Mouse (Mus musculus): ENCODE results near the gene Lrig3.

Lrig3 gene

DNA sequence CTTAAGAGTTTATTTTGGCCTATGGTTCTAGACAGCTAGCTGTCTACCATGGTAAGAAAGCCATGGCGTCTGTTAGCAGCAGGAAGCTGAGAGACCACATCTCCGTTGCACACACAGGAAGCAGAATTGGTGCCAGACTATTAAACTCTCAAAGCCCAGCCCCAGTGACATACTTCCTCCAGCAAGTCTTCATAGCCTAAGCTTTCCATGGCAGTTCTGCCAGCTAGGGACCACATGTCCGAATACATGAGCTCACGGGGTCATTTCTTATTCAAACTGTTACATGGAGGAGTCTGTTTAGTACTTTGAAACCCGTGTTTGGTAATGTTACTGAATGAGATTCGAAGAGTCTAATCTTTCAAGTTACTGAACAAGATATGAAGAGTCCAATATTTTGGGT lies 33.6 kb downstream of the Lrig3 start:
- DNase-seq (ENCODE audit: extremely low read depth, low read depth, low spot score), result no peak

DNA sequence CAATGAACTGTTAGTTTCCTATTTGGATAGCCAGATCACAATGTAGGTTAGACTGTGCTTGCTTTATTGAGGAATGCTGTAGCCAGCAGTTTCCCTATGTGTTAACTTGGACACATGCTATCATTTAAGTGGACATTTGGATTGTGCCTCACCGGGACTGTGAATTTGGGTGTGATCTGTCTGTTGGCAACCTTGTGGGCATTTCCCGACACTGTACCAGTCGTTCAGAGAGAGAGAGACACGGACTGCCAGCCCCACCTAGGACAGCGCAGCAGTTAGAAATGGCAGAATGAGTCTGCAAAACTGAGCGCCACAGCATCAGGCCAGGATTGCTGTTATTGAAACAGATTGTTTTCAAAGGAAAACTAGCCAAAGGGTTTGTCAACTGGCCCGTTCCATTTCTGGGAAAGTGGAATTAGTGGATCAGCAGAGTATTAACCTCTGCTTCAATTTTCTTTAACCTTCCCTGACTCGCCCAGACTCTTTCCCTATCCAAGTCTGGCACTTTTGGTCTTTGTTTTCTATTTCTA lies 35.0 kb downstream of the Lrig3 start:
- no peak for DNase-seq (ENCODE audit: extremely low read depth, low read depth, low spot score)

DNA sequence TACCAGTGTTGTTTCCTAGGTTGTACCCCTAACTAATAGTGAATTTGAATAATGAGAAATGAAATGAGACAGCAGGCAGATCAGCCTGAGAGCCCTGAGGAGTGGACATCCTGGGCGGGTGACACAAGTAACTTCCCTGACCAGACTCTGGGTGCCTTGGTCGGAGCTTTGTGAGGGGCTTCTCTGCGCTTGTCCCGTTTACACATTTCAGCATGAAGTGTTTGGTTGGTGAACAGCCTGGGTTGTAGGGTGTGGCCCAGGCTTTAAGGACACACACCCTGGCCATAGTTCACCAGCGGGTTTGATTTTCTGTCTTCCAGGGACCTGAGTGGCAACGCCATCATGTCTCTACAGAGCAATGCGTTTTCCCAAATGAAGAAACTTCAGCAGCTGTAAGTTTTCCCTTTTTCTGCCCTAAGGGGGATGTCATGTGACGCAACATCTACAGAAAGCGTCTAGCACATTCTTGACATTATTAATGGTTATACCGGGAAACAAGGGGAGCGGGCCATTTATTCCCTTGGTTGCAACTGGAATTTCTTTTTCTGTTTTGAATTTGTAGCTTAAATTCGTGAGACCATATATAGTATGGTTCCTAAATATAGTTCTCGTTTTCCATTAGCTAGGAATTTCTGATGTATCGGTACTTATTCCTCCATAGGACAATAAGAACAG lies 36.2 kb downstream of the Lrig3 start:
- no peak for DNase-seq (ENCODE audit: extremely low read depth, low read depth, low spot score)

DNA sequence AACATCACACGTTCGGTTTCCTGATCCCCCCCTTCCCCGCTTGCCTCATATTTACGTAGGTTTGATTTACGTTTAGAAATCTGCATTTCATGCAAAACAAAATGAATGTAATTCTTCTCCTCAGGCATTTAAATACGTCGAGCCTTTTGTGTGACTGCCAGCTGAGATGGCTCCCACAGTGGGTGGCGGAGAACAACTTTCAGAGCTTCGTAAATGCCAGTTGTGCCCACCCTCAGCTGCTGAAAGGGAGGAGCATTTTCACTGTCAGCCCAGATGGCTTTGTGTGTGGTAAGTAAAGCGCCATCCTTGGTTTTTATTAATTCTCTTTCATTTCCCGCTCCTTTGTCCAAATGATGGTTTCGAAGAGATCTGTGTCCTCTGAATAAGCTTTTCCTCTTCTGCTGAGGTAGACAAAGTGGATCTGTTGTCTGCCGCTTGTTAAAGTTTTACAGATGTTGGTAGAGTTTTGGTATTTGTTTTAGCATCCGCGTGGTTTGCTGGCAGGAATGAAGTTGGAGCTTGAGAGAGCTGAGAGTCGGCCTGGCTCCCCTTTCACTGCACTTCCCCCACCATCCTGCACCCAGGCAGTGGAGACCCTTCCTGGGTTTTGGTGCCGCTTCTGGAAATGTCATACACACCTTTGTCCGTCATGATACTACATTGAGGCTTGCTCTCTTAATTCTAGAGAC lies 37.0 kb downstream of the Lrig3 start:
- no peak for DNase-seq (ENCODE audit: extremely low read depth, low read depth, low spot score)

DNA sequence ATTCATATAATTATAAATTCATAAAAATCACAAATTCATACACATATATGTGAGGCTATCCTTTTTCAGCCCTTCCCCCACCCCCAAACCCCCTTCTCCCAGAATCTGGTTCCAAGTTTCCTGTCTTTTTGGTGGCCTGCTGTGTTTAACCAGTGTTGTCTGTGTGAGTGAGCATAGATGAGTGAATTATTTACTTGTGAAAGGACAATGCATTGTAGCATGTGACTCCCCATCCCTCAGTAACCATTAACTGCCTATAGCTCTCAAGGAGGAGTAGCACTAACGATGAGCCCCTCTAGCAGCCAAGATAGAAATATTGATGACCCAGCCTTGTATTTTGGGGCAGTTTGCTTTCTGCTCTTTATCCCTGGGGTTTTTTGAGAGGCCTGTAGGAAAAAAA lies 37.9 kb downstream of the Lrig3 start:
- no peak for DNase-seq (ENCODE audit: extremely low read depth, low read depth, low spot score)

DNA sequence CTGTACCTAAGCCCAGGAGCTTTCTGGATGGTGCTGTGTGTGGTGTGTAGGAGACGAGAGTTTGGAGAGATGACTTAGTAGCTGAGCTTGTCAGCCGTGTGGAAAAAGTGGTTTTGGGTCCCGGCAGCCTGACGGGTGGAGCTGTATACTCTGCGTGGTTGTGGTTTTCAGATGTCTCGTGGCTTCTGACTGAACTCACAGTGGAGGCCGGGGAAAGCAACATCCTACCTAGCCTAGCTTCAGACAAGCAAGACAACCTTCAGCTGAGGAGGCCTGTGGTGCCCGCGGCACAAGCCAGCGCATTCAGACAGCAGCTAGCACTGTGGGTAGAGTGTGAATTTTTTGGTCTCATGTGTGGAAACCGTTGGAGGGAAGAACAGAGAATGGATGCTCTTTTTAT lies 47.7 kb downstream of the Lrig3 start:
- DNase-seq (ENCODE audit: extremely low read depth, low read depth, low spot score), result no peak

DNA sequence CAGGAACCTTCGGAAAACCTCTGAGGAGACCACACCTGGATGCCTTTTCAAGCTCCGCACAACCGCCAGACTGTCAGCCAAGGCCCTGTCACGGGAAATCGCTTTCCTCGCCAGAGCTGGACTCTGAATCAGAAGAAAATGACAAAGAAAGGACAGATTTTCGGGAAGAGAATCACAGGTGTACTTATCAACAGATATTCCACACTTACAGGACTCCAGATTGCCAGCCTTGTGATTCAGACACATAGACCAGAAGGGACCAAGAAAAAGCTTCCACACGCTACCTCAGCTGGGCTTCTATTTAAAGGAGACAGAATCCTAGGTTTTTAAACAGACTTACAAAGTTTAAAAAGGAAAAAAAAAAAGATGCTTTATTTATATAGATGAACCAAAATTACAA lies 48.7 kb downstream of the Lrig3 start:
- DNase-seq (ENCODE audit: extremely low read depth, low read depth, low spot score), result no peak

DNA sequence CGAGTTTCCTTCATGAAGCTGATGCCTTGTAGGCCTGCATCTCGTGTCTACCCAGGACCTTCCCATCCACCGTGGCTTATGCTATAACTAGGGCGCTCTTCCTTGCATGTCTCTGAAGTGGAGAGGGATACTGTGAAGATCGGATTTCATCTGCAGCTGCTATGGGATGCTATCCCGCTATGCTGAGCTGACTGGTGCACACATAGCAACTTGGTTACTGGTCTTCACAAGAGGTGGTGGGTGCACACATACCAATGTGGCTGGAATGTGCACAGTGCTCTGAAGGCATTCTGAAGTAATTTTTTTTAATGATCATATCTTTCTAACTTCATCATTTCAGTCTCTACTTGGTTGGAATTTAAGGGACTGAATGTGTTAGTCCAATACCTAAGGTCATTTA lies 49.7 kb downstream of the Lrig3 start:
- DNase-seq (ENCODE audit: extremely low read depth, low read depth, low spot score), result no peak

DNA sequence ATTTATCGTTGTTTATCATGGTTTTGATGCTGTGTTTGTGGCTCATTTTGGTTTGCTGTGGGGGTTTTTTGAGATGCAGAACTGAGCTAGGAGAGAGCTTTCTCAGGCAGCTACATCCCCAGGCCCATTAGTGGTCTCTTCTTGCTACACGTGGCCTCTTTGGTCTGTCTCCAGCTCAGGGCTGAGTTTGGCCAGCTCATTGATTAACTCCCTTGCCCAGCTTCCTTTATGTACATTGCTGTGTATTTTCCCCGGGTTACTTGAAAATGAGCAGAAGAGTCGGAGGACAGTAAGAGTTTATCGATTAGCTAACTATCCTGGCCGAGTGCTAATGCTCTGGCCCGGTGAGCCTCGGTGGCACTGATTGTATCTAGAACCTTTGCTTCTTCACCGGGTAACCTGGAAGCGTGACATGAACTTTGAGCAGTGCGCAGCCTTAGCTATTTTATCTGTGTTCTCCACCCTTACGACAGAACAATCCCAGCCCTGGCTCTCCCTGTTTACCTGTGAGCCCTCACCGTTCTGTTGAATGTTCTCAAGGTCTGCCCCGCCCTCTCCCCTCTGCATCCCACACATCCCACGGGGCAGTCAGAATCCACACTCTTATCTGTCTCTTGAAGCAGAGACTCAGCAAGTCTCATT lies 53.5 kb downstream of the Lrig3 start:
- DNase-seq (ENCODE audit: extremely low read depth, low read depth, low spot score), result no peak

DNA sequence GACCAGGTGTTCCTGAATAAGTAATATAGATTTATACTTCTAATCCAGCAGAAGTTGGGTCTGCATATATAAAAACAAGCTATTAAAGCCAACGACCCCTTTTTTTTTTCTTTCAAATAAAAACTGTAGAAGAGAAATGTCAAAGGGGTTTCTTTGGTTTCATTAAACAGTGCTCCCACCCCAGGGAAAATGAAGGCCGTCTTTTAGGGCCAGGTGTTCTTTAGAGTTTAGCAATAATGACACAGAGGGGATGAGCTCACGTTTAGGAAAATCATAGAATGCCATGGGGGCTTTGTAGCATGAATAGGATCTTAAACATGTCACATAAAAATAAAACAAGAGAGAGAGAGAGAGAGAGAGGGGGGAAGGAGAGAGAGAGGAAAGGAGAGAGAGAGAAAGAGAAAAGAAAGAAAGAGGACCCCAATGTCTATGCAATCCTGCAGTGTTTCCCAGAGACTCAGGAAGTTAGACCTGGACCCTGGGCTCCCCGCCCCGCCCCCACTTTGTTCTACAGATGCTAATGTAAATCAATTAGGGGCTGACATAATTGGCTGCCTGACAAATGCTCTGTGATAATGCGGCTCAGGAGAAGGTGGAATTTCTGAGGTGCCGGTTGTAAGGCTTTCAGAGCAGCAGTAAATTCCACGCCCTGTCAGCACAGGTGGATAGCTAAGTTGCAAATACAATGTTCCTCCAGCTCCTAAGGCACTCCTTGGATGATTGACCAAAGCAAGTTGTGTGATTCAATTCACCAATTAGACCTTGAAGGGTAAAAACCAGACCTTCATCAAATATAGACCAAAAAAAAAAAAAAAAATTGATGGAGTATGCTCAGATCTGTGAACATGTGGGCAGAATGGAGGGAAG lies 62.8 kb downstream of the Lrig3 start:
- DNase-seq (ENCODE audit: extremely low read depth, low read depth, low spot score), result no peak

DNA sequence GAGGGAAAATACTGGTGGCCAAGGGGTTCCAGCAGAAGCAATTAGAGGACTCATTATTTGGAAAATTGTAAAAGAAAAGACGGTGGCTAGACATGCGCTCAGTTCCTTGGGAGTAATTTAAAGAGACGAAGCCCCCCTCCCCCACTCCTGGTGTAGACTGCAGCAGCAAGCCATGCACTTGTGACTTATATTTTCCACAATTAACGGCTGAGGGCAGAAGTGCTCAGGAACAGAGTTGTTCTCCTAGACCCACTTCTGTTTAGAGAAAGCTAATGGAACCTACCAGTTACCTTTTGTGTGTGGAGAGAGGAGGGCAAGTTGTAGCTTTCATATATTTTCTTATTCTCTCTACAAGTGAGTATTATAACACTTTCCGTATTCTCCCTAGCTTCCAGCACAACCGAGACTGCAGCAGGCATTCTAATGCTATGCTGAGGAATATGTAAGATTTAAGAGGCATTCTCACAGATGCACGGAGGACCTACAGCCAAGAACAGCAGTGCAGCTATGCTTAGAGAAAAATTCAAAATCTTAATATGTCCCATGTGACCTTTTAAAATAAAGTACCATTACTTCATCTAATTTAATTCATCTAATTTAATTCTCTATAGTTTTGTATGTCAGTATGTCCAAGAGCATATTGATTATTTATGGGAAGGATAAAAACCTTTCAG lies 63.6 kb downstream of the Lrig3 start:
- no peak for DNase-seq (ENCODE audit: extremely low read depth, low read depth, low spot score)

DNA sequence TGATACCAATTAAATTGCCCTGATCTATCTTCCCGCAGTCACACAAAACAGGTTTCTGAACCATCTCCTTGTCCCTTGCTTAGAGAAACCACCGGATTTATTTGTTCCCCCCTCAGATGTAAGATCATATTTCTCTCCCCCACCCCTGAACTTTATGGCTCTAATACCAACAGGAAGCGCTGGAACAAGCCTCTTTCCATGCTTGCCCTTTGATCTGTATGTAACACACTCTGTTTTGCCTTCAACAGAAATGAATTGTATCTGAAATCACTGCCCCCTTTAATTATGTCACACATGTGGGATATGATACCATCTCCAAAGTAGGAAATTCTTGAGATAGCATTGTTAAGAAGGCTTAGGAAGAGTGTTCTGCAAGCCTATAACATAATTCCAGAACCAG lies 90.9 kb downstream of the Lrig3 start:
- DNase-seq (ENCODE audit: extremely low read depth, low read depth, low spot score), result no peak

DNA sequence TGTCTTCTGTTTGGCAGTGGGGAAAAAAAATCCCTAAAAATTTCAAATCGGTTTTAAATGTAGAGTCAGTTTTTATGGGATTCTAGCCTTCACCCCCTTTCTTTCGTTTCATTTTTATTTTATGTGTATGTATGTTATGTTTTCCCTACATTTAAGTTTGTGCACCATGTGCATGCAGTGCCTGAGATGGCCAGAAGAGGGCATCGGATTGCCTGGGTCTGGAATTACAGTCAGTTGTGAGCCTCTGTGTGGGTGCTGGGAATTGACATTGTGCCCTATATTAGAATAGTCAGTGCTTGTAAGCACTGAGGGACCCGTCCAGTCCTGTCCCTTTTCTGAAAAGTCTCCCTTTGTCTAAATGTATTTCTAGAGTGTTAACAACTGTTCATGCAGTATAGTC lies 96.8 kb downstream of the Lrig3 start:
- DNase-seq (ENCODE audit: extremely low read depth, low read depth, low spot score), result no peak
